Mouse (Mus musculus) left cerebral cortex, adult 9 months (tissue): ENCODE data around the gene Mtap.

ENCODE experiments used
- DNase-seq, 2 experiments: peaks; one replicate each; pipeline ENCODE4 v3.0.0; 2022; ENCODE audit warnings: low spot score in 2 of 2

Gene Mtap

DNA sequence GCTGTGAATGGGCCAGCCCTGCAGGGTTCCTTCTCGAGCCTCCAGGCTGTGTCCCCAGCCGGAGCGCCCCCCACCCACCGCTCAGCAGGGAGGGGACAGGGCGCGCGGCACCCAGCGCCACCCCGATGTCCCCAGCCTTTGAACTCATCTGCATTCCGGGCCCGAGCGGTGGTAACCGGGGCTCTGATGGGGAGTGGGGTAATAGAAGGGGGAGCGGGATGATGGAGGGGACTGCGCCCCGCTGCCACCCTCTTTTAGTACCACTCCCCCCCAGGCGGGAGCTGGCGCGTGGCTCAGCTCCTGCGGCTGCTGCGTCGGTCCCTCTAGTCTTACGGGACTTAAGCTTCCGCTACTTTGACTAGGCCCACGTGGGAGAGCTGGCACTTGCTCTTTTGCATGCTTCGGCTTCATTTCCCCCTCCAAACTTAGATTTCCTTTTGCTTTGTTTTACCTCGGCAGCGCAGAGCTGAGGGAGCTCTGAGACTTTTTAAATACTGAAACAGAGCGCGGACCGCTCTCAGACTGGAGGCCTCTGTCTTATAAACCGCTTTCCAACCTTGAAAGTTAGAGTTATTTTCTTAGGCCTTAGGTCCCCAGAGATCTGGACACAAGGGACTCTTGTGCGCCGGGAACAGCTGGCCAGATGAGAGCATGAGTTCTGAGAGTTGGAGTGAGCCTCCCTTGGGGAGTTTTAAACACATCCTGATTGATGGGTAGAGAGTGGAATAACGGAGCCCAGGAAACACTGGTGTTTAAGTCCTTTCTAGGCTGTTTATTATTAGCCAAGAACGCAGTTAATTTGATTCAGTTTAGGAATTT, 829 bp downstream of the Mtap start:
- DNase-seq, result peak in 1 of 2 experiments; percentile 34

DNA sequence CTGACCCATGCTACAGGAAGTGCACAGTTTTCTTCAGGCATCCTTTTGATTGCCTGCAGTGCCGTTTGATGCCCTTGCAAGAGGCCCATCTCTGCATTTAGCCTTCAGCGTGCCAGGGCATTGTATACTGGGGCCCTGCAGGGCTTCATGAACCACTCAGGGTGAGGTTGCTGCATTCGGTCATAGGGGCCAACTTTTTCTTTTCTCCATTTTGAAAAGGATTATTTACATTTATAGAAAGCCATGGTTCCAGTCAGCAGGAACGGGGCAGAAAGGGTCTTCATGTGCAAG, 1.4 kb downstream of the Mtap start:
- DNase-seq, result no peak

DNA sequence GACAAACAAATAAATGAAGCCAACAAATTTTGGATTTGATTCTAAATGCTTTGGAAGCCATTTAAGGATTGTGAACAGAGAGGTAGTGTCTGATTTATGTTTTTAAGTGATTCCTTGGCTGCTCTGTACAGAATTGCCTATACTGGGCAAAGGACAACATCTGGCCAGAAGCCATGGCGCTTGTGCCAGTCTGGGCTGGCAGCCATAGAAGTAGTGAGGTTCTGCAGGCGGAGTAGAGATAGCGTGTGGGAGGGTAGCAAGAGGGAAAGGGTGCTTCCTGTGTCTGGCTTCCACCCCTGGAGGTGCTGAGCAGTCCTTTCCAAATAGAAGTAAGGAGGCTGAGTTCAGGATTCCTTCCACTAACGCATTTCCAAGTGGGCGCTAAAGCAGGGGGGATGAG, 3.9 kb downstream of the Mtap start:
- peak in 1 of 2 experiments; percentile 61 for DNase-seq

DNA sequence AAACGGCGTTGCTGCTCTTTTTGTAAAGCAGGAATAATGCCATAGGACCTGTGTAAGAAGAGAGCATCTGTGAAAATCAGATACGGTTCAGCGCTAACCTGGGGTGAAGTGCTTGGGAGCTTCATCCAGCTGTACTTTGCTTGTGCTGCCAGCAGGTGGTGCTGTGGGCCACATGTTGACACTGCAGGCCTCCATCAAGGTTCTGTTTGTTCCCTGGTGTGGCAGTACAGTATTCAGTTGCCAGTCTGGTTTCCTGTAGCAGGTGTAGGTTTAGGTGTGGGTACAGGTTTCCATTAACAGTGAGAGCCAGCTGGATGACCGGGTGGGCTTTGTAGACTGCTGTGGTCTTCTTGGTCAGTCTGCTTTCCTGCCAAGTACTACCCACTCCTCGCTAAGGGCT, 8.5 kb downstream of the Mtap start:
- DNase-seq, result peak in 1 of 2 experiments; percentile 65

DNA sequence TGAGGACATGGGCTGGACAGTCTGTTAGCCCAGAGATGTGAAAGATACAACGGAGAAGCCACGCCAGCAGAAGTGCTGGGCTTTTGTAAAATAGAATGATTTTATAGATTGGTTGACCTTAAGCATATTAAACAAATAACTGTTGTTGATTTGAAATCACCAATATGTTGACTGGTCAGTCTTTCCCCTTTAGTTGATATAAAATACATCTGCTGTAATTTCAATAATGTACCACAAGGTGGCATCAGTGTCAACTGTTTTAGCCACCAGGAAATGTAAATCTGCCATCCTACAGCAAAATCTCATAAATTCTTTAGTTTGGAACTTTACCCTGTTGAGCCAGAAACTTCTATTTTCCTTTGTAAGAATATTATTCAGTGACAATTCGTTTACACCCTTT, 9.4 kb downstream of the Mtap start:
- DNase-seq, result no peak

DNA sequence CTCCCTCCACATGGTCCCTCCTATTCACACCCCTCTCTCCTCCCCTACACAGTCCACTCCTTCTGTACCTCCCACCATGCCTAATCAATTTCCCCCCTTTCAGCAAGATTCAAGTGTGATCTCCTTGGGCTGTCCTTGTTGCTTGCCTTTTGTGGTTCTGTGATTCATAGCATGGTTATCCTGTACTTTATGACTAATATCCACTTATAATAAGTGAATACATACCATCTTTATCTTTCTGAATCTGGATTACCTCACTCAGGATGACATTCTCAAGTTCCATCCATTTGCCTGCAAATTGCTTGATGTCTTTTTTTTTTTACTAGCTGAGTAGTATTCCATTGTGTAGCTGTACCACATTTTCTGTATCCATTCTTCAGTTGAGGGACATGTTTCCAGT, 12.3 kb downstream of the Mtap start:
- DNase-seq, result no peak

DNA sequence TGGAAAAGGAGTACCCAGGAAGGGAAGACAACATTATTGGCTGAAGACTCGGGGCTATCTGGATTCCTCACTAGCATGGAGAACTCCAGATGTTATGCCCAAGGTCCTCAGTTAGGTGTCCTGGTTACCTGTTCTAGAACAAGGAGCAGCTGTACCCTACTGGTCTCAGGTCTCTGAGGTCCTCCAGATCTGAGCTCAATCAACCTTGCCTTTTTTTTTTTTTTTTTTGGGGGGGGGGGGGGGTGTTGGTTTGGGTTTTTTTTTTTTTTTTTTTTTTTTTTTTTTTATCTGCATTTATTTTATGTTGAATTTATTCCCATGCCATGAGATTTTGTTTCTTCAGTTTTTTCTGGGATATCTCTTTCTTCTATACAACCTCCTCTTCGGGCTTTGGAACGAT, 24.5 kb downstream of the Mtap start:
- no peak for DNase-seq

DNA sequence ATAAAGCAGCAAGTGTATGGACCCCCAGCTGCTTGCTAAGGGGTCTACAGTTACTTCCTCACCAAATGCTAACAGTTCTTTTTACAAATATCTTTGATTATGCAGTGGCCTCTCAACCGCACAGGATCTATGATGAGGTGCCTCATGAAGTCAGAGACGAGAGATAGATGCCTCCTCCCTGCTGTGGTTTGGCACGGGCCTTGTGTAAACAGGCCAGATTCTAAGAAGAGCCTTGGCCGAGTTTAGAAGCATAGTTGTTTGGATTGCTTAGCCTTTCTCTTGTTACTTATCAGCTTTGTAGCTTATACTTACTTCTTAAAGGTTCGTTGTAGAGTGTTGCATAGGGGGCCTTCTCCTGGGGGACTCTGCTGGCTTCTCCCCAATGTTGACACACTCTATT, 25.6 kb downstream of the Mtap start:
- DNase-seq, result no peak

DNA sequence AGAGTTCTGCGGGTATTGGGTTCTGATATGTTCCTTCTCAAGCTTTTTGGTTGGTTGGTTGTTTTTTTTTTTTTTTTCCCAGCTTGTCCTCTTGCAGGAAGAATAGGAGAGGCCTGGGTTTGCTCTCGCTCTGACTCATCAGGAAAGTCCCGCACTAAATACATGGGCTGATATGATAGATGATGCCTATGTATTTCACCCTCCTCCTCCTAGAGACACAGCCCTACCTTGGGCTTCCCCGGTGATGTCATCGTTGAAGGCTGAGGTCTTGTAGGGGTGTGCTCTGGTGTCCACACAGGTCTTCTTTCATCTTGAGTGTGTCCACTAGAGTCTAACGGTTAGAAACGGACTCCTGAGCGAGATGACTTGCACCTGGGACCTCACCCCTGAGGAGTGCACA, 26.7 kb downstream of the Mtap start:
- DNase-seq, result no peak

DNA sequence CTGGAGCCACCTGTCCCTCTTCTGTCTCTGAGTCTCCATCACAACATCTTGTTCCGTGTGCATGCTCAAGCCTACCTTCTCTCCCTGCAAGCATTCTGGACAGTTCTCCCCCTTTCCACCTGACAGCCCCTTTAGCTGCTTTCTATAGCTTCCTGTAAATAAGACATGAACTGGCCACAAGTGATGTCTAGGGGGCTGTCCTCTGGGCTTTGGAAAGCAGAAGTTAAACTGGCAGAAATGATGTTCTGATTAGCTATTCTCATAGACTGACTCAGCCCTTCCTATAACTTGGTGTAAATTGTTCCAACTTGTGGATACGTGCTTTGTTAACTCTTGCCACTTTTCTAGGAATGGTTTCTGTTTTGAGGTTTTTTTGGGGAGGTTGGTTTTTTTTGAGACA, 27.8 kb downstream of the Mtap start:
- no peak for DNase-seq

DNA sequence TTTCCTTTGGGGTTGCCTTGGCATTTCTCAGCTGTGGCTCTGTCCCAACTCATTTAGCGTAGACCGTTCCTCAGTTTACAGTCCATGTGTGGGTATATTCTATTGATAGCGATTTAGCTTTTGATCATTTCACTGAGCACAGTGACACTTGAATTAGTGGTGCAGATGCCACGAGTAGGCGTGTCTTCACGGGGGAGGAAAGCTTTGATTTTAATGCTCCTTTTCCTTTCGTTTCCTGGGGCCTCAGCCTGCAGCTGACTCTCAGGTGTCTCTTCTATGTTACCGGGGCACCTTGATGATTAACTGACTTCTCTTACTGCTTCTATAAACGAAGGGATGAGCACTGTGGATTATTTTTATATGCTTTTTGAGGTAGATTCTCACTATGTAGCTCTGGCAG, 32.0 kb downstream of the Mtap start:
- no peak for DNase-seq

DNA sequence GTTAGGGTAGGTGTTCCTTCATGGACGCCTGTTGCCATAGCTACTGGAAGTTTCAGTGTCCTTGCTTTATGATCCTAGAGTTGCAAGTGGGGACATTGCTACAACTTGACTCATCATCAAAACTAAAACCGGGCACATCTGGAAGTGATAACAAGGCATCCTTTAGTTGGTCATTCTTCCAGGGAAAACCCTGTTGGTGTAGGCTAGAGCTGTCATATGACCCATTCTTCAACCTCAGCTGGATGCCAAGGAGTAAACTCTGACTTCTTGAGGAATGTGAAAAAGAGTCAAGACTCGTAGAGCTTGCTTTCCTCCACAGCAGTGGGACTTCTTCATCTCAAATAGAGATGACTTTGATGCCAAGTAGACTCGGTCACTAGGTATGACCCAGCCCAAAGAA, 32.8 kb downstream of the Mtap start:
- no peak for DNase-seq

DNA sequence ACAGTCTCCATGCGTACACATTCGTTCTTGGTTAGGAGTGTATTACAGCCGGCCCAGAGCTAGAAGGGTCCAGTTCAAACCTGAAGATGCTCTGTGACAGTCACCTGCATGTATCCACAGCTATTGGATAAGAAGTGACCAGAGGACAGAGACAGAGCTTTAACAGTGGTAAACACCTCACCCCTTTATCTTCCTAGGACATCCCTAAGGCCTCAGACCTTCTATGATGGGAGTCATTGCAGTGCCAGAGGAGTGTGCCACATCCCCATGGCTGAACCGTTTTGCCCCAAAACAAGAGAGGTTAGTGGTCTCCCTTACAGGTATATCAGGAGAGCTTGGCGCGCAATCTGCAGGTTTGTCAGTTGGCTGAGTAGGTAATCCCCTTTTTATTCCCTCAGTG, 34.0 kb downstream of the Mtap start:
- DNase-seq, result no peak

DNA sequence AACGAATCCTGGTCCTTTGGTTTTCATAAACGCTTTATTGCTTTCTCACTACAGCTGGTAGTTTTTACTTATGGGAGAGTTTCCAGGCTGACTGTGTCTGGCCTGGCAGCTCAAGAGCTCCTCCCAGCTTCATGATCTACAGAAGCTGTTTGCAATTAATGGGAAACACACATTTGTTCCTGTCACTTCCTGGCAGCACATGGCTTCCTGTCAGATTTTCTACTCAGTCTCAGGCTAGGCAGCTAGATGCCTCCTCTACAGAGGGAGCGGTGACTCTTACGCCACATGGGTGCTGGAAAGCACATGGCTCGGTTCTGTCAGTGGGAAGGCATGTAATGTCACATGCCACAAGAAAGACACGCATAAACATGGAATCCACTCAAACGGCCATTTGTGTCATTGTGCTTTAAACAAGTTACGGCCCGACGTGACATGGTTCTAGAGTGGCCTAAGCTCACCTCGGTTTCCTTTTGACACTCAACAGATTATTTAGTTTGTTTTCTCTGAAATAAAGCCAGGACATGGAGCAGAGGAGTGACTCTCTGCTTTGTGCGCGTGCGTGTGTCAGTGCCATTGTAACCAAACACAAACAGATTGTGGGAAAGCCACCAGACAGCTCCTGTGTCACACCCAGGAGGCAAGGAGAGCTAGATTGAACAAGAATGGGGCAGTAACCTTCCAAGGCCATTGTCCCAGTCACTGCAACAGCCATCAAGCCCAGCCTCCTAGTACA, 36.1 kb downstream of the Mtap start:
- no peak for DNase-seq

DNA sequence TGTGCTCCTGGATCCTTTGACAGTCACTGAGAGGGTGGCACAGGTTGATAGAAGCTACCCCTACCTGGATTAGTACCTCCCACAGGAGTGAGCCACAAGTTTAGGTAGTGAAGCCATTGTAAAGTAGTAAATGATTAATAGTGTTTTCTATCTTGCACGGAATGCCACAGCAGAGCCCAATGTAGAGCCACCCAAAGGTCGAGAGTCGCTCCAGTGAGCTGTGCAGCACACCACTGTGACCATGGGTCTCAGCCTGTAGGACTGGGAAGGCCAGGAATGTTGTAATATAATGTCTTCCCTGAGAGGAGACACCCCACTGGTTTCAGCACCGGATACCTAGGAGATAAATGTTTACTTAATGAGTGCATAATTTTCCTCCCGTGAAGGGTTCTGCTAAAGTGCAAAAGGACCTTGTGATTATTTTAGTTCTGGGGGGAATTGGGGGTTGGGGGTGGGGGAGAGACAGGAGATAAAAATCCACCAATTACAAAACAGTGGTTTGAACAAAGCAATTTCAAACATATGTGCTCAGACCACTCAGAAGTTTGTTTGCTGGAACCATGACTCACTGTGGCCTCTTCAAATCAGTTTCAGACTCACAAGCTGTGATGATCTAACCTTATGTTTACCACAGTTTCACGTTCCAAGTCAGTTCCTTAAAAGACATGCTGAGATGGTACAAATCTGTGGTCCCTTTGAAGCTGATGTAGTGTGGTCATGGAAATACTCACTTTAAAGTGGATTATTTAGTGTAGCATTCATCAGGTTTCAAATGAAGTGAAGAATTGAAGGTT, 40.8 kb downstream of the Mtap start:
- DNase-seq, result no peak

DNA sequence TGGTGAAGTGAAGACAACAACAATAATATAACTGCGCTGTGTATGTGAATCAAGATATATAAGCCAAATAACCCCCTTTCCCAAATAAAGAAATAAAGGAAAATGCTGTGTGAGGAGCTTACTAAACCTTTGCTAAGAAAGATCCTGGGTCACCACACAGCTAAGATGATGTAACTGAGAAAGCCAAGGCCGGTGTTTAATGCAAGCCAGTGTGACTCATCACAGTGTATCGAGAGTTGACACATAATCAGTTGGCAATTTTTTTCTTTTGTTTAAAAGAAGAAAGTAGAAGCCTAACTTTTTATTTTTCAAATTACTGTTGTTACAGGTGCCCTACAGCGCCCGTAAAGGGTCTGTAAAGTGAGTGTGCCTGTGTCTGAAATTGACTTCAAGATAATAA, 43.2 kb downstream of the Mtap start:
- DNase-seq, result no peak

DNA sequence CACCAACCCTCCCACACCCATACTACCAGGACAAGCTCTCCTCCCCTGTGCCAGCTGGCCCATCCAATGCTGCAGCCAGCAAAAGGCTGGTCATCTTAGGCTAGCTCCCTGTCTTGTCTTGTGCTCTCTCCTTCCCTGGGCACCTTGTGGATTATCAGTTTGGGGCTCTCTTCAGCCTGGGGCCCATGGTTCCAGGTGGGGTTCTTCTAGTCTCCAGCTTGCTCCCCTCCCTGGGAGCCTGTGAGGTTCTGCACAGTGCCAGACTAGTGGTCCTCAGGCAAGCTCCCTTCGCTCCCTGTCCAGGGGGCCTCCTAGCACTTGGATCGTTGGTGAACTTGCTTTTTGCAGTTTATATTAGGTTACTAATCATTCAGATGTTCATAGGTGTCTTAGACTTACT, 44.7 kb downstream of the Mtap start:
- DNase-seq, result no peak

DNA sequence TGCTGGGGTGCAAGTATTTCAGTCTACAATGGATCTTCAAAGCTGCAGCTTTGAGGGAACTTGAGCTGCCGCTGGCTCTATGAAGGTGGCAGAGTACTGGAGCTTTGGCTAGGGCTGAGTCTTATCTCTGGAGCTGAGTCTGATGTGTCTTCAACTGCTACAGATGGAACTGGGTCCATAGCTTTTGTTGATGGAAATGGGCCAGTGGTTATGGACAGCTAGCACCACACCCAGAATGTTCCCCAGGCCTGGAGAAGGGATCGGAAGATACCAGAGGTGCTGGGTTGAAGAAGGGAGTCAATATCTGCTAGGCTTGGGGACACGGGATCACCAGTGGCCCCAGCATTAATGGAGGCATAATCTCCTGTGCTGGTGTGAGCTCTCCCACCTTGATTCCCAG, 45.6 kb downstream of the Mtap start:
- DNase-seq, result no peak

DNA sequence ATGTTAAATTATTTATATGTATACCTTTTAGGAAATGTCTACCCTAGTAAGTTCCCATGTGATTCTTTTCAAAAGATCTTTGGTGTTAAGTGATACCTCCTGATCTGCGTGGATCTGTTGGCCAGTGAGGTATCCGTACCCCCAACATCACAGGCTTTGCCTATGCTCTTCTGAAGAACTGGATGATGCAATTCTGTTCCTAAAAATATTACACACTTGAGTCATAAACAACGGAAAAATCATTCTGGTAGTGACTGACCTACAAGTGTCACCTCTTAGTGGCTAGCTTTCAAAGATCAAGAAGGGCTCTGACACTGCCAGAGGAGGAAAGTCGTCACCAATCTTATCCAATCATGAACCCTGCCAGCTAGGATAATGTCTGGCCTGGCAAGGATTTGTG, 58.6 kb downstream of the Mtap start:
- DNase-seq, result no peak

DNA sequence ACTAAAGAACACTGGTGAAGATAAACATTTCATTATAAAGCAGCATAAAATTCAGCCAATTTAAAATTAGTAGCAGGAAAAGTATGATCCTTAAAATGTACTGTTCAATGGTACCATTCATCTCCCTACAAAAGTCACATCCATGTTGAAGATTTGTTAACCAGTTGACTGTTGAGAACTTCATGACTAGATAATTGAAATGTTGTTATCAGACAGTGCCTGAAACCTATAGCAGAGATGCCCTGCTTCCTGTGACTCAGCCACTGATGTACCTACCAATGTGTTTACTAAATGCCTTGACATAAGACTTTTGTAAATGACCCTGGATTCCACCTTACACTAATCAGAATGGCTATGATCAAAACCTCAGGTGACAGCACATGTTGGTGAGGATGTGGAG, 60.2 kb downstream of the Mtap start:
- DNase-seq, result no peak

DNA sequence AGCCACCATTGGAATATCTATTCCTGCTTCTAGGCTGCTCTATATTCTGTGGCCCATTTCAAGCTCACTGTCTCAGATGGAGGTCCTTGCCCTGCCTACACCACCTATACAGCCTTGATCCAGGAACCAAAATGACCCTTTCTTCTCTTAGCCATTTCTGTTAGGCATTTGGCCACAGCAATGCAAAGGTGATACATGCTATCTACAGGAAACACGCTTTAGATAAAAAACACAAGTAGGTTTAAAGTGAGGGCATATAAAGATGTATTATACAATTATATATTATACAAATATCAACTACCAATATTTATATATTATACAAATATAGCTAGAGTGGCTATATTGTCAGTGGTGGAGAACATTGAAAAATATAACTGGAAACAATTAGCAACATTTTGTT, 63.9 kb downstream of the Mtap start:
- no peak for DNase-seq

DNA sequence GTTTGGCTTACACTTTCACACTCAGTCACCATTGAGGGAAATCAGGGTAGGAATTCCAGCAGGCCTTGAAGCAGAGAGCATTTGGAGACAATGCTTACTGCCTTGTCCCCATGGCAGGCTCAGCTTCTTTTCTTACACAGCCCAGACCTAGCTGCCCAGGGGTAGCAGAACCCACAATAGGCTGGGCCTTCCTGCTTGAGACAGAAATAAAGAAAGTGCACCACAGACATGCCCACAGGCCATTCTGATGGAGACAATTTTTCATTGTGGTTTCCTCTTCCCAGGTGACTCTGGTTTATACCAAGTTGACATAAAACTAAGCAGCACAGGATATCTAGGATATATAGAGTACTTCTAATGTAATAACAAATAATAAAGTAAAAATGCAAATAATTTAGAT, 72.4 kb downstream of the Mtap start:
- no peak for DNase-seq

DNA sequence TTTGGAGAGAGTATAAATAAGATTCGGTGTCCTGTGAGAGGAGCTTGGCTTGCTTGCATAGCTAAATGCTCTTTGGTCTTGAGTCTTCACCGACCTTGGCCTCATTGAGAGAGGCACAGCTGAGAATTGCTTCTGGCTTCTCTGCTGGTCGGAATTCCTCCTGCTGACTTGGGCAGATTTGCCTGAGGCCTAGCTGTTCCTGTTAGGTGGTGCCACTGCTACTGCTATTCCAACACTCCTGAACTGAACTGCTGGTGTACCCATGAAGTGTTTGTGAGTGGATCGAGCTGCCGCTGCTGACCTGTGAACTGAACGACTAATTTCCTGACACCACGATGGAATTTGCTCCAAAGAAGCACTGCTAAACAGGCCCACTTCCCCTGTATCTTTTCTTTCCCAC, 73.4 kb downstream of the Mtap start:
- DNase-seq, result no peak
